Mouse (Mus musculus): ENCODE results near the gene Rps27l.
"Not testable (repeated sequence)": the region's sequence is repeated elsewhere in the genome, so short reads cannot be mapped to it uniquely, and the experiment has no call there.

Gene Rps27l

DNA sequence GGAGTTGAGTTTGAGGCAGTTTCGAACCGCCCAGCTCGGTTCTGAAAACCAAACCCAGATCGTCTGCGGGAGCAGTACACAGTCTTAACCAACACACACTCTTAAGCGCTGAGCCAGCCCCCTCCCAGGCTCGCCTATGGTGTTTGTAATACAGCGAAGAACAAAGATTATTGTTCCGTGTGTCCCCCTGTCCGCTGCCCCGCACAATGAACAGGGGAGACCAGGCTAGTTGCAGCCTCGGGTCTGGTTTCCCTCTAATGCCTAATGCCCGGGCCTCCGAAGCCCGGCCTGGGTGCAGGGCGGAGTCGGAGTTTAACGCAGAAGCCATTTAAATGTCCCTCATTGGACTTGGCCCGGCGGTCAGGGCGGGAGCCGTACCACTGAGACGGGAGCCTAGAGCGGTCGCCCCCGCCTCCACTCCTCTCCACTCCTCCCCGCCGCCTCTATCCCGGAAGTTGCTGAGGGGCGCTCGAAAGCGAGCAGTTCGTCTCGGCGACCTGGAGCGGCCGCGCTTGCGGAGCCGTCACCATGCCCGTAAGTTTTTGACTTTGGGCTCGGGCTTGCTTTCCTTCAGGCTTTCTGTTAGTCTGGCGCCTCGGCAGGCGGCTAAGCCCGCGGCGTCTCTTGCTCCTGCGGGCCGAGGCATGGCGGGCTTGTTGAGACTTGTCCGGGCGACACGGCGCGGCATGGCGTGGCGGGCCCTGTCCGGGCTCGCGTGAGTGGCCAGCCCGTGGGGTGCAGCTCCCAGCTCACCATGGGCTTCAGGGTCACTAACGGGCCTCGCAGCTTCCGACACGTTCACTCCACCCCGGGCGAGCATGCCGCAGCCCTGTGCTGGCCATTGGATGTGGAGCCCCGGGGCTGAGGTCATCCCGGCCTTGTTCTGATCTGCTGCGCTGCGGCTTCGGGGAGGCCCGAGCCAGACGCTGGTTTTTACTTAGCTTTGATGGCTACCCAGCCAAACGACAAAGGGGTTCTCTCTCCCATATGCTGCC is at the start of gene Rps27l:
Gene Rps27l (plus strand): TSS at position 440 of the 995 bp plus-strand sequence.
- DNase-seq (ENCODE audit: low read depth, low spot score): peak; percentile 91

DNA sequence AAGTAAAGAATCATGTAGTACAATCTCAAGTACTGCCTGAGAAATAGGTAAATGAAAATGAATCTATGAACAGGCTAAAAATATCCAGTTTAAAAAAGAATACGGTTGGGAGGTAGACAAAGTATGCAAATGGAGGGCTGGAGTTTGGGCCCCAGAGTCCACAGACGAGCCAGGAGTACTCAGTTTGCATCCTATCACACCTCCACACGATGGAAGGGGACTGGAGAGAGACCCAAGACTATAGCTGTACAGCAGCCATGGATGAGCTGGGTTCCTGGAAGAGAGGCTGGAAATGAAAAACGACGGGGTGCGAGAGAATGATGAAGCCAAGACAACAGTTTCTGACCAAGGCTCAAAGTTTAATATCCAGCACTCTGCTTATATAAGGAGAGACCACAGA is 48.9 kb upstream of the Rps27l start:
- no peak for DNase-seq (ENCODE audit: low read depth, low spot score)

DNA sequence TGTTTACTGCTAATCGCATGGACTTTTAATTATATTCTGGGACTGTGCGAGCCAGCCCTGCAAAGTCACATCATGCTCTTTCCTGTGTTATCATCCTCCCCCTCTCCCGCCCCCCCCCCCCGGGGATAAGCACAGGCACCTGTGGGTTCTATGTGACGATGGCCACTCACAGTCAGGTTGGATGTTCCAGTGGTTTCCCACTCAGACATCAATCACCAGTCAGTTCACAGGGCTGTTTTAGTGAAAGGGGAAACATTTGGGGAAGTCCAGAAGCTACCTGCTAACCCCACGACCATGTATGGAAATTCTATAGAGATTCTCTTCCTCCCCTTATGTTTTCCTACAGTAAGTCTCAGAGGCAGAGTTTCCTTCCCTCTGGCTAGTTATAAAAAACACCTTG is 48.0 kb upstream of the Rps27l start:
- no peak for DNase-seq (ENCODE audit: low read depth, low spot score)

DNA sequence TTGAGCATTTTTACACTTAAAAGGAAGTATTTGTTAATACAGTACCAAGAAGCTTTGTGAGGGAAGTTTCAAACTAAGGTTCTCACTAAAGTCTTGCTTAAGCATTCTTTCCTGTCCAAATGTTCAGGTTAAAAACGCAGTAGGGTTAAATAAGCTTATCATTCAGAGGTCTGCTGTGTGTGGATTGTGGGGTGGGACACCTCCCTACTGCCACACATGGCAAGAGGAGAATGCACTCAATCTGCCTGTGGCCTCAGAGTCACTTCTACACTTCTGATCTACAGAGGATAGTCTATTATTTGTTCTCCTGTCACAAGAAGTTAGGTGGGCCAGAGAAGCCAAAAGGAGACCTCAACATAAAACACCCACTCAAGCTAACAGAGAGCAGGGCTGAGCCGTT is 46.8 kb upstream of the Rps27l start:
- DNase-seq (ENCODE audit: low read depth, low spot score): no peak

DNA sequence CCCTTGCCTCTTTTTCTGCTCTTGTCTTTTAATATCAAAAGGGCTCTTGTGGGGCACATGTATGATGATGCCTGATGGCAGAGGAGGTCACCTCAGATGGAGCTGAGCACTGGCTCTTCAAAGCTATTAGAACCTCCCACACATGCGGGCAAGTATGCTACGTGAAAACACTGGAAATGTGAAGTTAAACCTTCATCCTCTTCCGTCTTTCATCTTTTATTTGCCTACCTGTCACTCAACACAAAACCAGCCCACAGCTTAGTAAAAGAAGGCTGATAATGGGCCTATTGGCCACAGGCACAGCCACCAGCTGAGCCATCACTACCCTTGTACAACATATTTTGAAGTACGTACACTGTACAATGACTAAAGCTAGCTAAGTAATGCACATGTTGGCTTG is 46.4 kb upstream of the Rps27l start:
- no peak for DNase-seq (ENCODE audit: low read depth, low spot score)

DNA sequence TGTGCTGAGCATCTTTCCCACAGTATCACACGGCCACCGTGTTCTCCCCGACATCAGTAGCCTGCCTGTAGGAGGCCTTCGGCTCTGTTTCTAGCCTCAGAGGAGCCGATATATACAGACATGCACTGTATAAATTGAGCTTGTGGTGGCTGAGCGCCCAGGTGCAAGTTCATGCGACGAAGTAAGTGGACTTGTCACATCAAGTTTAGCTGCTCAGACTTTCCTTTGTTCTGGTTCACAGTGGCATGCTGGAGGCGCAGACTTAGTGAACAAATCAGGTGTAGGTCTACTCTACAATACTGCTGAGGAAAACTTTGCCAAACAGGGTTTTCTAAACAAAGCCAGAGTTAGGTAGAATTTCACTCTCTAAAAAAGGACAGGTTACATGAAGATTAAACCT is 39.9 kb upstream of the Rps27l start:
- DNase-seq (ENCODE audit: low read depth, low spot score): no peak

DNA sequence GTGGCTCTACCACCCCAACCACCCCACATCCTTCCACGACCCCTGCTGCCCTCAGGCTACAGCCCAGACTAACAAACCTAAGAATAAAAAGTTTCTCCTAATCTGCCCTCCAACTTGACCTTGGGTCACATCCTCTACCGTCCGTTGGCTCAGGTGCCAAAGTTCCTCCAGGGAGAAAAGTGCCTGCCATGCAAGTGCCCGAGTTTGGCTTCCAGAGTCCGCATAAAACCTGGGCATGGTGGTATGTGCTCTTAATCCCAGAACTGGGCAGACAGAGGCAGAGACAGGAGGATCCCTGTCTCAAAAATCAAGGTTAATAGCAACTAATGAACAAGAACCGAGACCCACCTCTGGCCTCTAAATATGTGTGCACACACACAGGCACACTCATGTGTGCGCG is 38.8 kb upstream of the Rps27l start:
- no peak for DNase-seq (ENCODE audit: low read depth, low spot score)

DNA sequence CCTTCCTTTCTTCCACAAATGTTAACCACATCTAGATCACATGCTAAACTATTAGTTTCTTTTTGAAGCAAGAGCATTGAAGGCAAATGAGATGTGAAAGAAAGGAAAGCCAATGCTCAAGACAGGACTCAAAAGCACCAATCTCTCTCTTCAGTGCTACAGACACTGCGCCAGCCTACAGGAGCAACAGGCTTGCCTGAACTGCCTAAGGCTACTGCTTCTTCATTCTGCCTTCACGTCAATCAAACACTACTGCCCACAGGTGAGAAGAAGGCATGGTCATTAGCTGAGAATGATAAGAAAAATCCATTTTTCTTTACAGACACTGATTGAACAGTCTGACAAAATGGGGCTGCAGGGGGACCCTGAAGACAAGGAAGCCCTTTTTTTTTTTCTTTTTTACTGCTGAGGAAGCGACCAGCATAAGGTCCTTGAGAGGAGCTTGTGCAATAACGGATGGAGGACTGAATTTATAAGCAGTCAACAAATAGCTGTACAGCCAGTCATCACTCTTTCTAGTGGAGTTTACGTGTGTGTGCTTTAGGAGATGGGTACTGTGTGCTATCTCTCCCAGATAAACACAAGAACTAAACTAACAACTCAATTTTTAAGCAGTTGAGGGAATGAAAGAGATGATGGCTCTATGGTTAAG is 38.0 kb upstream of the Rps27l start:
- no peak for DNase-seq (ENCODE audit: low read depth, low spot score)

DNA sequence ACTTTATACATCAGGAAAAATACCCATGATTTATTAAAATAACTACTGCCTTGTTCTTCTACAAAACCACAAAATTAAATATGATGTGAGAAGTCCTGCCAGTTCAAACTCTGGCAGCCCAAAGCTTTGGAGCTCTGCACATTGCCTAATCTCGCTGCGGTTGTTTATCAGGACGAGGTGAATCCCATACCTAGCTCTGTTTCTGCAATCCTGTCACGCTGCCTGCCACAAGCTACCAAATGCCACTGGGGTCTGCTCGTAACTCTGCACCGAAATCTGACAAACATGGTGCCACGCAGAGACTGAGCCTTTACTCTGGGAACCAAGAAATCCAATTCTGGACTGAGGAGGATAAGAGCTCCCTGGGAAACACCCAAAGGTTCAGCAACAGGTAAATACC is 36.0 kb upstream of the Rps27l start:
- no peak for DNase-seq (ENCODE audit: low read depth, low spot score)

DNA sequence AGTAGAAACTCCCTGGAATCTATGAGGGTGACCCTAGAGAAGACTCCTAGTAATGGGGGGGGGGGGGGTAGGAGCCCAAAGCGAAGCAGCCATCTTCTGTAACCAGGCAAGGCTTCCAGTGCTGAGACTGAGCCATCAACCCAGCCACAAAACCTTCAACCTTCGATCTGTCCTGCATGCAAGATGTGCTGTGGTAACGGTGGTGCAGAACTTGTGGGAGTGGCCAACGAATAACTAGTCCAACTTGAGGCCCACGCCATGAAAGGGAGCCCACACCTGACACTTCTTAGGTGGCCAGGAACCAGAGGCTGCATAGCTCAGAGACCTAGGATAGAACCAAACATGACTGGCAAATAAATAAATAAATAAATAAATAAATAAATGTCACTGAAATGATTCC is 35.2 kb upstream of the Rps27l start:
- DNase-seq (ENCODE audit: low read depth, low spot score): no peak

DNA sequence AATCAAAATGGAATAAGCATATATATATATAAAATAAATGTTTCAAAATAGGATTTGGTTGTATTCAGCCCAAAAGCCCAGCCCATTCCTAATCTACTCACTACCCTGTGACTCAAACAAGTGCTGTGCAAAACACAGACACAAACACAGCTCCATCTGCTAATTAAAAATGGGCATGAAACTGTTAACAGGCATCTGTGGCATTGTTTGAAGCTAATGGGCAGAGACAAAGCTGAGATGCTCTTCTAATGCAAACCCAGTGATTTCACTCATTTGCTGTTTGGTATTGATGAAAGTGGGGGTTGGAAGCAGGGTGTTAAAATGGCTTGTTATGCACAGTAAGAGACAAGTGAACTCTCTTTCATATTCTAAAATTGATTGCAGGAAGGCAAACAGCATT is 33.6 kb upstream of the Rps27l start:
- no peak for DNase-seq (ENCODE audit: low read depth, low spot score)

DNA sequence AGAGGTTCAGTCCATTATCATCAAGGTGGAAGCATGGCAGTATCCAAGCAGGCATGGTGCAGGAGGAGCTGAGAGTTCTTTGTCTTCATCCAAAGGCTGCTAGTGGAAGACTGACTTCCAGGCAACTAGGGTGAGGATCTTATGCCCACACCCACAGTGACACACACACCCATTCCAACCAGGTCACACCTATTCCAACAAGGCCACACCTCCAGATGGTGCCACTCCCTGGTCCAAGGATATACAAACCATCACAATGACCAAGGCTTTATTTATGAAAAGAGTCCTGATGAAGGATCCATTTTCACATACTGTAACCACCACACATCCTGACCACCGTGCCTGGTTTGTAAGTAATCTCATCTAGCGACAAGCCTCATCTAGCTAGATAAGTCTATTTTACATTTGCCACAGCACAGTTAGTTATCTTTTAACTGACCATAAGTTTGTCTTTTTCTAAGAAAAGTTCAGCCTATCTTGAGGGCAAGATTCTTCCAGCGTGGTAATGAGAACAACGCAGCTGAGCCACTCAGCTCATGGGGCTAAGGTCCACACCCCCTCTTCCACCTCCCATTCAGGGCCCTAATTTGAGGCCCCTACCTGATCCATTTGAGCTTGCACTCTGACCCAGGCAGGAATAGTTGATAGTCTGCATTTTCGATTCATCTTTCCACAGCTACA is 32.5 kb upstream of the Rps27l start:
- DNase-seq (ENCODE audit: low read depth, low spot score): not testable (repeated sequence)

DNA sequence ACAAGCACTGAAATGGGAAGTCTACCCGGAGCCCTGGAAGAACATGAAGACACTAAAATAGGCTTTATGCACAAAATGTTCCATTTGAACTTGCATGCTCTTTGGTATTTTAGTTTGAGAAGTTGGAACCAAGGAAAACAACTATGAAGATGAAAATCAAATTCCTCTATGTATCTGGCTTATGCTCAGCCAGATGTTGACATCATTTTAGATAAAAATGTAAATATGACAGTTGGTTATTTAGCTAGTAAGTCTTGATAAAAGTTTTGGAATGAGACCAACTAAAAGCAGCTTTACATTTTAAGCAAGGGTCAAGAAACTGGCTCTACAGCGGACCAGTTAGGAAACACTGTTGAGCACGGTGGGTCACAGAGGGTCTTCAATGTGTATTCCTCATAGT is 31.3 kb upstream of the Rps27l start:
- no peak for DNase-seq (ENCODE audit: low read depth, low spot score)

DNA sequence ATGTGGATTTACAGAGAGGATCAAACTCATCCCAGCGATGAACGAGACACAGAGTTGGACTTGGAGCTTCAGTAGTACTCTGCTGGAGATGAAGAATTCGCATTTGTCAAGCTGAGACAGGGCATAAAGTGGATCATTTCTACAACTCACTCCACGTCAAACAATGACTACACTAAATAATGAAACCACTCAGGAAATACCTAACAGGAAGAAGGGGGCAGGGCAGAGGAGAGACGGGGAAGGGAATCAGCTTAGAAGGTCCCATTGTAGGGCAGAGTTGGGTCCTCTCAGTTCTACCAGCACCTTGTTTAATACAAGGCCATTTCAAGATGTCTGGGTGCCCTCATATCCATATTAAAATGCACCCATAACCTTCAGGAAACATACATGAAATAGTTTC is 30.5 kb upstream of the Rps27l start:
- no peak for DNase-seq (ENCODE audit: low read depth, low spot score)

DNA sequence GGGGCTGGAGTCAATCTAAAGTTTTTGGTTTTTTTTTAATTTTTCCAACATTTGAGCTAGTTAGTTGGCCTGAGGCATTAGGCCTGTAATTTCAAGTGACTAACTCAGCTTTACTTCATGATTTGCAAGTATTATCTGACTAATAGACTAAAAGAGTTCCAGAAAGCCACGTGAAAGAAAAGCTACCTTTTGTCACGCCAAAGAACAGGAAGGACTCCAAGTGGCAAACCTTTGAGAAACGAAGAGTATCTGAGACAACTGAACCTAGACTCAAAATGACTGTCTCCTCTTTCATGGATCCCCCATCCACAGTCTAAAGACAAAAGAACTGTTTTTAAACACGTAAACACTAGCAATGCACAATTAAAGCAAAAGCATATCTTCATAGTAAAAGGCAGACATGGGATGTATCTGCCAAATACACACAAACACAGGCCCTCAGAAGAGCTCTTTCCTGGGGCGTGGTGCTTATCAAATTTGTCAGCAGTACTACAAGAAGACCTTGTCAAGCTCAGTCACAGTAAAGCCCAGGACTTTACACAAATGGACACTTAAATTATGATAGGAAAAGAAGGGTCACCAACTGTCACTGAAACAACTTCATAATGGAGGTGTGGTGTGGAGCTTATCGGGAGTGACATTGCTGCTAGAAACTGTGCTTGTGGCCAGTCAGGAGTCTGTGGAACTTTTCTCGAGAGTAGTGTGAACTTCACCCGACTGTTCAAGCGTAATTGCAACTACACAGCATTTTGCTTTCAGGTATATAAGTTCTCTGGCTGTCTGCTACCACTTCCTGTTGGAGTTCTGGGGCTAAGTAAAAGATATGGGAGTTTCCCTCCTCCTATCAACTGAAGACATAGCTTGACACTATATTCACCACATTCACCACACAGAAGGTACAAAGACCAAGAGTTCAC is 29.8 kb upstream of the Rps27l start:
- peak; percentile 70 for DNase-seq (ENCODE audit: low read depth, low spot score)

DNA sequence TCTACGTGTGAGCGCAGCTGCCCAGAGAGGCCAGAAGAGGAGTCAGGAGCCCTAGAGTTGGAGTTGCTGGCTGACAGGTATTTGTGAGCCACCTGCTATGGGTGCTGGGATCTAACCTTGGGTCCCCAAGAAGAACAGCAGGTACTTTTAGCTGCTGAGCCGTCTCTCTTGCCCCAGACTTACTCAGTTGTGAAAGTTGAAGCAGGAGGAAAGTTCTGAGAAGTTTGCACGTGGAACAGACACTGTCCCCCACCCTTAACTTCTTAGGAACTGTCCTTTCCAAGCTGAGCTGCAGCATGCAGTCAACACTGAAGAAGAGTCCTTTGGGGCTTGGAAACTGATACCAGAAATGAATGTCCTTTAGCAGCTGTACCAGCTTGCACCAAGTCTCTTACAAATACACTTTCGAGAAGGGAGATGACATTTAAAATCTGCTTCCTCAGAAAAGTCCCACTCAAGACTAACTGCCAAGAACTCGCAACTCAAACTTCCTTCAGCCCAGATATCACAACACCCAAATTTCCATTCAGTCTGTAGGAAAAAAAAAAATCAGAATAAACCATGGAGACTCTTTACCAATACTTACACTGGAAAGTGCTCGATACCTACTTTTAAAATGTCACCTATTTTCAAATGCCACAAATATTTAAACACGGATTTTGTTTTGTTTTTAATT is 28.5 kb upstream of the Rps27l start:
- DNase-seq (ENCODE audit: low read depth, low spot score): no peak

DNA sequence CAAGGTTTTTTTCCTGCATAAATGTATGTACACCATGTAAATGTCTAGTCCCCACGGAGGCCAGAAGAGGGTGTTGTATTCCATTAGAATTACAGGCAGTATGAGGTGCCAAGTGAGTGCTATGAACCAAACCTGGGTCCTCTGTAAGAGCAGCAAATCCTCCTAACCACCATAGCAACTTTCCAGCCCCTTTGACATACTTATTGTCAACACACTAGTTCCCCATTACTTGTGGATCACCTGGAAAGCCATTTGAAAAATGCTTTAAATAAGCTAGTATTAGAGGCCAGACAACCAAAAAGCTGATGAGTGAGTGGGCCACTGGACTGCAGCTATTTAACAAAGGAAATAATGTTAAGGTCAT is 28.0 kb upstream of the Rps27l start:
- no peak for DNase-seq (ENCODE audit: low read depth, low spot score)

DNA sequence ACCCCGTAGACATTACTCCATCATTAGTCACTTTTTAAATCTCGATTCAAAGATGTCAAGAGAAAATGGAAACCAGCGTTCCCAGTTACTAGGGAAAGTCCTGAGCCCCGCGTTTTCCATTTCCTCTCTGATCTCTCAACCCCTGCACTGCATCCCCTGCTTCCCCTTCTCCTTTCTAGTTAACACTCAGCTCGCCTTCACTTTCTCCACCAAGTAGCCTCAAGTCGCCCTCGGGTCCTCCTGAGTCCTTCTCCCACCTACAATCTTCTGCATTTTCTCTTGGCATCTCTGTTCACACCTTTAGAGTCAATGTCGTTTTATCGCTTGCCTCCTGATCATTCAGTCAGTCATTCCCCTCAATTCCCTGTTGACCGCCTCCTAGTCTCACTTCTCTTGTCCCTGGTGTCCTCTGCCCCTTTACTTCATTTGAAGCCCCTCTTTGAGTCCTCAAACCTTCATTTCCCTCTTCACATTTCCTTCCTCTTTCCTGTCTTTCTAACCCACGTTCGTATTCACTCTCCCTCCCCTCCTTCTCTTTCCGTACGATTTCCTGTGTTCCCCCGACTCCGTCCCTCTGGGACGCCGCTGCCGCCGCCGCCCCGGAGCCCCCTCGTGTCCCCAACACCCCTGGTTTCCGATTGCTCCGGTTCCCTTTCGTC is 27.1 kb upstream of the Rps27l start:
- no peak for DNase-seq (ENCODE audit: low read depth, low spot score)

DNA sequence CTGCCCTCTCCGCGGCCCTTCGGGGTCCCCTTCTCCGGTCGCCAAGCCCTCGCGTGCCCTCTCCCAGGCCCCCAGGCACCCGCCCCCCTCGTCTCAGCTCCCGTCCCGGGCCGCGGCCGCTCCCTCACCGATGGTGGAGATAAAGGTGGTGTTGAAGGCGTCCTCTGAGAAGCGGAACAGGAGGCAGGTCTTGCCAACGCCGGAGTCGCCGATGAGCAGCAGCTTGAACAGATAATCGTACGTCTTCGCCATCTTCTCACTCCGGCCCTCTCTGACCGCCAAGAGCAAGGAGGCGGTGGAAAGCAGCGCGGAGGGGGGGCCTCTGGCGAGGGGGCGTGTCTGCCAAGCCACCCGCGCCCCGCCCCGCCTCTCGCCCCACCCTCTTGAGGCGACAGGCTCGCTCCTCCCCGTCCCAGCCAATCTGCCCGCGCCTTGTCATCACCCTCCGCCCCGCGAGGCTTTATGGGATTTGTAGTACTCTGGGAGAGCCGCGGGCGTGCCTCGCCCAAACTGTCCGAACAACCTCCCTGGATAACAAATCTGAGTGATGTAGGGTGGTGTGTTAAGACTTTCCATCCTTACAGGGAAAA is 26.4 kb upstream of the Rps27l start, which contains the start of gene Rab8b:
Gene Rab8b (minus strand): TSS at position 306 of the 590 bp plus-strand sequence.
- DNase-seq (ENCODE audit: low read depth, low spot score): peak; percentile 97

DNA sequence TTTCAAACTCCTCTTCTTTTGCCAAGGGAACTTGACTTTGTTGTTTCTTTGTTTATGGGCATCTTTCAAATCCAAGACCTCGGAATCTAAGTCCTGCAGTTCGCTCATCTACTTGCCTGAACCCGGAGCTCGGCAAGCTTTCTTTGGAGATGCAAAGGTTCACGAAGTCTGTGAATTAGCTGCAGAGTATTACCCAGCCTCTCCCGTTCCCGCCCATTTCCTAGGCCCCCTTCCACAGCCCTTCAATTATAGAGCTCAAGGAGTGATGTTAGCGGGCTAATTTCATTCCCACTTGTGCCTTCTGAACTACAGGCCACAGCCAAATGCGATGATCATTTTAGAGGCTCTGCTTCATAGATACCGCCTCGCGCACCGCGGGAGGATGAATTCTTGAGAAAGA is 25.9 kb upstream of the Rps27l start:
- no peak for DNase-seq (ENCODE audit: low read depth, low spot score)
